Mouse (Mus musculus) layer of hippocampus, adult 18-20 months (tissue): ENCODE data around the gene Nol9. TPM values are rescaled to one million over a fixed set of nuclear protein-coding genes. Genes with fewer than 3 reads are reported as not detected.

Experiments
- DNase-seq, 2 experiments: peaks; one replicate each; pipeline ENCODE4 v3.0.0; 2022; ENCODE audit warnings: low spot score in 2 of 2
- long read RNA-seq: library from polyadenylated mRNA; stranded (forward); transcript quantifications from one replicate; pipeline ENCODE4 v2.0.0, GENCODE M21; 2021
- total RNA-seq, 2 experiments: library from RNA; stranded (reverse); gene quantifications; 2 replicates each; pipeline ENCODE4 v1.2.3; 2021

The Nol9 gene
- 10 to 100 TPM; 18.3 to 19.3 TPM for total RNA-seq
- long read RNA-seq, transcript Nol9-201 (12 exons, 3,722 nt) = major isoform, 36 of 49 reads
- long read RNA-seq, partial matches to known transcripts = 1 of 49 reads
- long read RNA-seq, other reads (novel, unspliced or antisense) = 7 of 49 reads

GRCm38 (mm10) chr4:152038985-152039830 is at the start of gene Nol9:
Gene Nol9, plus strand, starts transcription at chr4:152039321.
- peak; percentile 86 to 92 for DNase-seq

- DNase-seq = no peak
Observed at GRCm38 (mm10) chr4:151992091-151992490, 47.0 kb upstream of the Nol9 start.

- DNase-seq = no peak
Observed at GRCm38 (mm10) chr4:151993035-151993434, 46.1 kb upstream of the Nol9 start.

DNA sequence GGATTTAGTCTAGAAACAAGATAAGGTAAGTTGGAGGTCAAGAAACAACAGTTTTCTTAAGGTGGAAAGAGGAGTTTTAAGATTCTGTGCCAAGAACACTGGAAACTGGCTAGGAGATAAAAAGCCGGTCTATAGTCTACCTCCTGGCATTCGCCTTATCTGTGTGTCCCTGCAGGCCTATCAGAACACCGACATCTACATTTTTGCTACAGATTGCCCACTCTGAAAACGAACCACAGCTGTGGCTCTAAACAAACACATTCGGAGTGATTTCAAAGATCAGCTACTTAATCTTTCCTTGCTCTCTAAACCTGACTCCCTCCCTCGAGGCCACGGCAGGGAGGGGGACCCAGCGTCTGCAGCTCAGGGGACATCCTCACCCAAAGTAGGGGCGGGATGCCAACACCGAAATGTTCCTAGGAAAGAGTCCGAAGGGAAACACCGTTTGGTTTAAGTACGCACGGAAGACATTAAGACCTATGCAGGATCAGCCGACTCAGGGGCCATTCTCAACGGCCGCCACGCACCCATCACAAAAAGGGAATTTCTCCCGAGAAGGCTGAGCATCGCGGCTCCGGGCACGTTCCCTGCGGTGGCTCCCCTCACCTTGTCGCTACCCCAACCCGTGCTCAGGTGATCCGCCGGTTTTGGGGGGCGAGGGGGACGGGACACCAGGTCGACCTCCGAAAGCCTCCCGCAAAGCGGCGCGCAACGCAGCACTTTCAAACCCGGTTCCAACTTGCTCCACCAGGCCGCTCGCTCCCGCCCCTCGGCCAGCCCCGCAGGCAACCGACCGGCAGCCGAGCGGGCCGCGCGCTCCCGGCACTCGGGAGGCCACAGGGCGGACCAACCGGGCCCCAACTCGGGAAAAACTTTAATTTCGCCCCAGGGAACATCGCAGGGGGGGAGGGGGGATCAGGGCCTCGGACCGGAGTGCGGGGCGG is 44.6 kb upstream of the Nol9 start:
- DNase-seq = no peak

- DNase-seq = no peak
Observed at GRCm38 (mm10) chr4:151995371-151996172, 43.5 kb upstream of the Nol9 start.

DNA sequence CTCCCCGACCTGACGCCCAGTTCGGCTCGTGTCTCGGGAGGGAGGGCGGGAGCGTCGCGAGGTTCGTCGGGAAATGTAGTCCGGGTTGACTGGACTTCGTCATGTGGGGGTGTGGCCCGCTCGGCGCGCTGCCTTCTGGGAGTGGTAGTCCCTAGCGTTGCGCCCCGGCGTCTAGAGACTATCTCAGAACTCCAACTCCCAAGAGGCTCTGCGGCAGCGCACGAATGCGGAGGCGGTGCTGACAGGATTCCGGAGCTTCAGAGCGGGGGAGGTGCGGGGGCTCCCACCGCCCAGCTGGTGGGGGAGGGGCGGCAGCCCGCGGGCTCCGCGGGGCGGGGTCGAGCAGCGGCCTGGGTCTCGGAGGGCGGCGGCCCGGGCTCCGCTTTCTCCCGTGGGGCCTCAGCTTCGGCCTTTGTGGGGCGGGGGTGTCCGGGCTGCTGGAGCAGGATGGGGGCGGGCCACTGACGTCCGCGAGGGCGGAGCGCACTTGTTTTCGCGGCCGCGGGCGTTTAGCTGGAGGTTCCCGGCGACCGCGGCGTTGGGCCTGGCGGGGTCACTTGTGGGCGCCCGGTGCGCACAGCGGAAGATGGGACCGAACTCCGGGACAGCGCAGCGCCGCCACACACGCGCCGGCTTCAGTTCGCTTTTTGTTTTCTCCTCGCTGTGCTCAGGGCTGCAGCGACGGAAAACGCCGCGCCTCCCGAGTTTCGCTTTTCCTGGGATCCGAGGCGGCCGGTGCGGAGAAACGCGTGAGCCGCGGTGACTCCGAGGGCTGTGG is 42.8 kb upstream of the Nol9 start, which contains the start of gene Phf13:
Gene Phf13 (minus strand): TSS at position 86 of the 778 bp plus-strand sequence.
- DNase-seq = peak; percentile 98 to 100

DNA sequence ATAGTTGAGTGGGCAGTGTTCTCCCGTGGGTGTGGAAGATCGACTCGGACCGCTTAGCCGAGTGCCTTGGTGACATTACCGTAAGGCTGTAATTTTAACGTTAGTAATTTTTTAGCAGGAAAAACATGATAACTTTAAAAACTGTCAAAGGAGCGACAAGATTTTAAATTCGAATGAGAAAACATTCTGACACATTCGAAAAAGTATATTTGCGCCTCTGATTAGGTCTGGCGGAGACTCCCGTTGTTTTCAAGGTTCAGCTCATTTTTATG is 42.2 kb upstream of the Nol9 start:
- DNase-seq = no peak

- no peak for DNase-seq
Observed at GRCm38 (mm10) chr4:151997701-151998100, 41.4 kb upstream of the Nol9 start.

GRCm38 (mm10) chr4:151999481-151999880 is 39.6 kb upstream of the Nol9 start:
- no peak for DNase-seq

DNA sequence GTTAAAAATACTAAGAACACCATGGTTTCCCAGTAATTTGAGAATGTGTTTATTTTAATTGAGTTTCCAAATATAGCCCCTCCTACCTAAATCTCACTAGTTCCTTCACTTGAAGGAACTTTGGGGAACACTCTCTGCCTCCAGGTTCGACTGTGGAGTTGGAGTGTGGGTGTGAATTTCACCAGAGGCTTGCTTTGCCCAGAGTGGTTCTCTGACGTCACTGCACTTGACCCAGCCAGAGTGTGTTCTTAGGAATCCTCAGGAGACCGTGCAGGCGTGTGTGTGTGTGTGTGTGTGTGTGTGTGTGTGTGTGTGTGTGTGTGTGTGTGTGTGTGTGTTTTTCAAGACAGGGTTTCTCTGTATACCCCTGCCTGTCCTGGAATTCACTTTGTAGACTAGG is 38.2 kb upstream of the Nol9 start:
- DNase-seq = no peak

- no peak for DNase-seq
Observed at GRCm38 (mm10) chr4:152001335-152001734, 37.8 kb upstream of the Nol9 start.

- no peak for DNase-seq
Observed at GRCm38 (mm10) chr4:152002063-152002462, 37.1 kb upstream of the Nol9 start.

DNA sequence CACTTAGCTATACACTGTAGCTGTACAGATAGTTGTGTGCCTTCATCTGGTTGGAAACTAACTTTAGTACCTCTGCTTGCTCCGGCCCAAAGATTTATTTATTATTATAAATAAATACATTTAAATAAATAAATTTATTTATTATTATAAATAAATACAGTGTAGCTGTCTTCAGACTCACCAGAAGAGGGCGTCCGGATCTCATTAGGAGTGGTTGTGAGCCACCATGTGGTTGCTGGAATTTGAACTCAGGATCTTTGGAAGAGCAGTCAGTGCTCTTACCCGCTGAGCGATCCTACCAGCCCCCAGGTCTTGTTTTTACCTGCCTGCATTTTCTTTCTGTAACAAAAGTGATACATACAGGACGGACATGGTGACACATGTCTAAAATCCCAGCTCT is 33.0 kb upstream of the Nol9 start:
- DNase-seq = no peak

DNA sequence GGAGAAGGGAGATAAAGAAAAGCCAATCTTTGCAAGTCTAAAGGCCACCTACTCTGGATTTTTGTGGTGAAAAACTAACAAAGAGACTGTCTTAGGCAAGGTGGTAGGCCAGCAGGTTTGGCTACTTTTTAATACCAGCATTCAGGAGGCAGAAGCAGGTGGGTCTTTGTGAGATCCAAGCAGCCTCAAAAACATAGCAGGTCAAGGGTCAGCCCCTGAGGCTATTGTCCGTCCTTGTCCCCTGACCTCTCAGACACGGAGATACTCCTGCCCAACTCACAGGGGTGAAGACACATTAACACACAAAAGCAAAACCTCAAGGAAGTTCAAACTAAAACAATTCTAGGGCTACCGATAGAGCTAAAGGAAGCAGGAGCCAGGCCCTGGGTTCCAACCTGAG is 32.3 kb upstream of the Nol9 start:
- DNase-seq = no peak

DNA sequence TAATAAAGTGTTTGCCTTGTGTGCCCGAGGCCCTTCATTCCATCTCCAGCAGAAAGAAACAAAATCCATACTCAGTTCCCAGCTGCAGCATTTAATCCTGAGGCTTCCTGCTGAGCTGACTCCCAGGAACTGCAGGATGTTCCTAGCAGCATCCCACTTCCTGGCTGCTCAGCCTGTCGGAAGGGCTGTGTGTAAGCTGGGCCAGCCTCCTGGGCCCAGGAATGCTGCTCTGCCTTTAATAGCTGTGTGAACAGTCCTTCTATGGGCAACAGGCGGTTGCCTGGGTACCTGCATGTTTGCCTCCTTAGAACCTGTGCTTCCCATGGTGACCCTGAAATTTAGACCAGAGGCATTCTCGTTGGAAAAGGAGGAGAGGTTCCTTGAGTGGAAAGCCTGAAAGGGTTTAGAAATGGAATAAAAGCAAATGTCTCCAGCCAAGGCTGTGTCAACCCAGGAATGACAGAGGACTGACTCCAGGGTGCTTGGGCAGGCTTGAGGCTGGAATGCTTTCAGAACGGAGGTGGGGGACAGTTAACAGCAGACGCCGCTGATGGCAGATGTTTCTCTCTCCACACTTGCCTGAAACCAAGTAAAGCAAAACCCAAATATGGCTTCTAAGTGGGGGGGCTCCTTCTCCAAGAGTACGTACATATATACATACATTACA is 31.5 kb upstream of the Nol9 start:
- no peak for DNase-seq

GRCm38 (mm10) chr4:152008148-152008500 is 31.0 kb upstream of the Nol9 start:
- DNase-seq = no peak

GRCm38 (mm10) chr4:152008622-152009075 is 30.5 kb upstream of the Nol9 start, which contains the start of gene Klhl21:
Gene Klhl21, plus strand, starts transcription at chr4:152008803.
- peak; percentile 91 to 95 for DNase-seq

DNA sequence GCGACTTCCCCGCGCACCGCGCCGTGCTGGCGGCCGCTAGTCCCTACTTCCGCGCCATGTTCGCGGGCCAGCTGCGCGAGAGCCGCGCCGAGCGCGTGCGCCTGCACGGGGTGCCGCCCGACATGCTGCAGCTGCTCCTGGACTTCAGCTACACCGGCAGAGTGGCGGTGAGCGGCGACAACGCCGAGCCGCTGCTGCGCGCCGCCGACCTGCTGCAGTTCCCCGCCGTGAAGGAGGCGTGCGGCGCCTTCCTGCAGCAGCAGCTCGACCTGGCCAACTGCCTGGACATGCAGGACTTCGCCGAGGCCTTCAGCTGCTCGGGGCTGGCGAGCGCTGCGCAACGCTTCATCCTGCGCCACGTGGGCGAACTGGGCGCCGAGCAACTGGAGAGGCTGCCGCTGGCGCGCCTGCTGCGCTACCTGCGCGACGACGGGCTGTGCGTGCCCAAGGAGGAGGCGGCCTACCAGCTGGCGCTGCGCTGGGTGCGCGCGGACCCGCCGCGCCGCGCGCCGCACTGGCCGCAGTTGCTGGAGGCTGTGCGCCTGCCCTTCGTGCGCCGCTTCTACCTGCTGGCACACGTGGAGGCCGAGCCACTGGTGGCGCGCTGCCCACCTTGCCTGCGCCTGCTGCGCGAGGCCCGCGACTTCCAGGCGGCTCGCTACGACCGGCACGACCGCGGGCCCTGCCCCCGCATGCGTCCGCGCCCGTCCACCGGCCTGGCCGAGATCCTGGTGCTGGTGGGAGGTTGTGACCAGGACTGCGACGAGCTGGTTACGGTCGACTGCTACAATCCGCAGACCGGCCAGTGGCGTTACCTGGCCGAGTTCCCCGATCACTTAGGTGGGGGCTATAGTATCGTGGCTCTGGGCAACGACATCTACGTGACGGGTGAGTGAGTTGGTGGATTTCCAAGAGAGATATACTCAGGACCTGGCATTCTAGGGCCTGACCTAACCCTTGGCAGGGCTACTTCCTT is 29.8 kb upstream of the Nol9 start:
- DNase-seq = peak; percentile 69 to 75
